Mouse (Mus musculus) ES-E14 (cell line): ENCODE results near the gene Crym. TPM values are rescaled to one million over a fixed set of nuclear protein-coding genes. Genes with fewer than 3 reads are reported as not detected.

Experiments used
- DNase-seq: peaks from one replicate; pipeline ENCODE4 v3.0.0-alpha.2; 2013; ENCODE audit warnings: low read depth, low spot score
- H3K27ac ChIP-seq: 2 replicates; pipeline ENCODE4 v1.5.1; 2012; ENCODE audit warnings: low read depth, mild to moderate bottlenecking, low read length, moderate library complexity, mixed read lengths; ENCODE audit not compliant: poor library complexity, insufficient read depth, severe bottlenecking
- H3K36me3 ChIP-seq: 2 replicates; pipeline ENCODE4 v1.6.1; 2012; ENCODE audit warnings: mild to moderate bottlenecking, low read length, moderate library complexity, mixed read lengths; ENCODE audit not compliant: control insufficient read depth, poor library complexity, insufficient read depth, severe bottlenecking
- H3K4me1 ChIP-seq, 2 experiments: fragments of 150-350 bp in 1 of 2; sonication (generic) in 1 of 2; 2 replicates each; pipeline ENCODE4 v1.6.1; 2012; ENCODE audit warnings: low read length in 2 of 2, mild to moderate bottlenecking in 1 of 2, mixed read lengths in 1 of 2; ENCODE audit not compliant: control insufficient read depth in 2 of 2, insufficient read depth in 2 of 2, poor library complexity in 1 of 2
- H3K4me3 ChIP-seq, 2 experiments: fragments of 150-350 bp in 1 of 2; sonication (generic) in 1 of 2; 2 replicates each; pipeline ENCODE4 v1.5.1; 2012; ENCODE audit warnings: low read length in 2 of 2, low read depth in 1 of 2, mild to moderate bottlenecking in 1 of 2, mixed read lengths in 1 of 2; ENCODE audit not compliant: insufficient read depth in 1 of 2, poor library complexity in 1 of 2, severe bottlenecking in 1 of 2
- H3K9ac ChIP-seq: 2 replicates; pipeline ENCODE4 v1.6.1; 2012; ENCODE audit warnings: low read depth, mild to moderate bottlenecking, low read length, mixed read lengths; ENCODE audit not compliant: poor library complexity, insufficient read depth, severe bottlenecking
- H3K9me3 ChIP-seq: fragments of 150-350 bp; sonication (generic); 2 replicates; pipeline ENCODE4 v1.6.1; 2012; ENCODE audit warnings: low read depth, mild to moderate bottlenecking, low read length; ENCODE audit not compliant: control insufficient read depth, insufficient read depth
- CHD2 ChIP-seq: IDR thresholded peaks from 2 replicates; pipeline ENCODE4 v1.6.1; 2014; ENCODE audit warnings: mild to moderate bottlenecking, low read depth, low read length, inconsistent platforms
- HCFC1 ChIP-seq: IDR thresholded peaks from 2 replicates; pipeline ENCODE4 v1.6.1; 2012; ENCODE audit warnings: low read length, inconsistent platforms, borderline replicate concordance; ENCODE audit not compliant: insufficient read depth
- MAFK ChIP-seq: IDR thresholded peaks from 2 replicates; pipeline ENCODE4 v1.6.1; 2014; ENCODE audit warnings: mild to moderate bottlenecking, low read depth, low read length, inconsistent platforms; ENCODE audit not compliant: insufficient read depth
- ZC3H11A ChIP-seq: IDR thresholded peaks from 2 replicates; pipeline ENCODE4 v1.6.1; 2012; ENCODE audit warnings: low read depth, mild to moderate bottlenecking, inconsistent platforms, low read length, borderline replicate concordance
- ZNF384 ChIP-seq: IDR thresholded peaks from 2 replicates; pipeline ENCODE4 v1.6.1; 2012; ENCODE audit warnings: low read depth, low read length, inconsistent platforms
- in situ Hi-C, 2 experiments: fragments of 600-800 bp; cut with MboI; formaldehyde crosslinking; loops; one replicate each; pipeline ENCODE4 v1.15.1; 2025; ENCODE audit warnings: low sequenced_read_pairs in 2 of 2, inconsistent platforms in 1 of 2; ENCODE audit not compliant: unreplicated experiment in 2 of 2
- total RNA-seq: library from RNA; depleted of rRNA; stranded (reverse); fragments of 300-350 nt; gene quantifications from 2 replicates; pipeline ENCODE4 v1.2.3, GENCODE M21; 2012; rRNA removed

The Crym gene
- total RNA-seq, result 3.6 and 3.7 TPM in 2 replicates

DNA sequence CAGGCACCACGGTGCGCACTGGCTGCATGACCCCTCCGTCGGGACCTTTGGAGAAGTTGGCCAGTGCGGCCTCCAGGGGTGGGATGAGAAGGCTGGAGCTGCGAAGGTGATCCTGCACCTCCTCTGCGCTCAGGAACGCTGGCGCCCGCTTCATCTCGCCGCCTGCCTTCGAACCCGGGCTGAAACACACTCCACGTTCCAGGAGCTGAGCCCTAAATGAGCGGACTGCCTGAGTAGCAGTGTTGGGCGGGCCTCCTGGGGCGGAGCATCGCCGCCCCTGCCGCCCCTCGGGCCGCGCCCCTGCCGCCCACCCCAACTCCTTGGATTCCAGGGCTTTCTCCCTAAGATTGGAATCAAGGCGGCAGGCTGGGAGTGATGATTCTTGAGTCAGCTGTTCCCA, at the start of gene Crym:
Gene Crym (minus strand): TSS at position 341 of the 400 bp plus-strand sequence.
- H3K4me3 ChIP-seq, result peak within 1 kb of the TSS; percentile 53 to 63; a peak in 3 of 4 replicates
- no peaks in the 10 kb centered on the region for H3K36me3 ChIP-seq
- H3K9ac ChIP-seq, result no peak within 1 kb of the TSS
- in situ Hi-C loops, result loop anchor here (10.0 to 25.0 kb wide), 2 partner anchors 357 to 364 kb away; no protein-coding TSS in a partner anchor
- DNase-seq, result peak; percentile 26
- H3K27ac ChIP-seq, result no peak within 1 kb of the TSS
- TF ChIP-seq ZC3H11A, result no peak
- TF ChIP-seq MAFK, result no peak
- no peak for TF ChIP-seq HCFC1
- no peak for TF ChIP-seq ZNF384
- TF ChIP-seq CHD2, result no peak
- H3K4me1 ChIP-seq, result peaks cover 0 to 2% of the 10 kb centered on the region in 2 experiments; a peak in 1 of 4 replicates
- H3K9me3 ChIP-seq, result no peaks in the 10 kb centered on the region

DNA sequence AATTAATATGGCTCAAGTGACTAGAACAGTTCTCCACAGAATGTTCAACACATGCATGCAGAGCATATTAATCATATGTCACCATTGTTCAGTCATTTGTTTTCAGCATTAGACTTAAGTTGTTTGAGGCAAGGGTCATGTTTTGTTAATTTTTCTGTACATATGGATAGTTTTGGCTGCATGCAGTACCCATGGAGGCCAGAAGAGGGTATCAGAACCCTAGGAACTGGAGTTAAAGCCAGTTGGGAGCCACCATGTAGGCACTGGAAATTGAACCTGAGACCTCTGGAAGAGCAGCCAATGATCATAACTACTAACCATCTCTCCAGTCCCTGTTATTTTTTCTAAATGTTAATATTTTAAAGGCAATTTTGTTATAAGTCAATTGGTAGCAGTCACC, 39.2 kb upstream of the Crym start:
- no peaks in the 10 kb centered on the region for H3K9me3 ChIP-seq
- TF ChIP-seq ZC3H11A (peak; percentile 85), ZNF384 (no peak)
- H3K9ac ChIP-seq, result no peak overlapping the region
- H3K4me3 ChIP-seq, result no peak overlapping the region
- no peaks in the 10 kb centered on the region for H3K4me1 ChIP-seq
- no peak overlapping the region for H3K27ac ChIP-seq
- DNase-seq, result peak; percentile 26
- in situ Hi-C loops, result loop anchor here in 1 of 2 experiments (10.0 to 25.0 kb wide), 2 partner anchors 84 to 521 kb away; partner anchors contain the start of gene Abca15
- H3K36me3 ChIP-seq, result no peaks in the 10 kb centered on the region

DNA sequence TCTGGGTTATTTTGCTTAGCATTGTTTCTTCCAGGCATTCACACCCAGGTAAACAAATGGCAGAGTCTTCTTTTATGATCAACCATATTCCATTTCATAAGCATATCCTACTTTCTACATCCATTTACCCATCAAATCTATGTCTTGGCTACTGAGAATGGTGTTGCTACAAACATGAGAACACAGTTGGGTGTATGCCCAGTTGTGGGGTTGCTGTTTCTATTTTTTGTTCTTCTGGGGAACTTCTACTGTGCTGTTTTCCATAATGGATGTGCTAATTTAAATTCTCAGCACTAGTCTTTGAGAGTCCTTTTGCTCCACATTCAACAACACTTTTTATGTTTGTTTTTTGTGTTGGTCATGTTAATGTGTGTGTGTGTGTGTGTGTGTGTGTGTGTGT, 26.6 kb upstream of the Crym start:
- Histone ChIP-seq H3K9me3 (no peaks in the 10 kb centered on the region), H3K36me3 (no peaks in the 10 kb centered on the region)
- in situ Hi-C loops, result loop anchor here in 1 of 2 experiments (25.0 kb wide), 1 partner anchor 534 kb away; no protein-coding TSS in a partner anchor

DNA sequence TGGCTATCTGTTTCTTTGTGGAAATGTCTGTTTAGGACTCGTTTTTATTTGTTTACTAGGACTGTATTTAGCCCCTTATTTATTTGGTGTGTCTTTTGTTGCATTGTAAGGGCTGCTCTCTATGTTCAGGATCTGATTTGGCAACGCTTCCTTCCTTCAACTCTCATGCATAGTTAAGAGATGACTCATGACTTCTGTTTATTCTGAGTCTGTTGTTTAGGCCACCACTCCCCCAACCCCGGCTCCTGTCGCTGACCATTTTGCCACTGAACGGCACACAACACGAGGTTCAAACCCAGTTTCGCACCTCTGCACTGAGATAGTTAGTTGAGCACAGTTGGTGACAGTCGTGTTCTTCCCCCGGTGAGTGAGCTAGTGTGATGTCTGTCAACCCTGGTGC, 4.1 kb upstream of the Crym start:
- in situ Hi-C loops, result loop anchor here (10.0 to 25.0 kb wide), 2 partner anchors 361 to 369 kb away; no protein-coding TSS in a partner anchor
- H3K4me1 ChIP-seq, result no peaks in the 10 kb centered on the region; a peak in 1 of 4 replicates

More for the DNA sequence above, 26.6 kb upstream of the Crym start:
- no peak overlapping the region for H3K27ac ChIP-seq
- TF ChIP-seq HCFC1, result no peak
- no peak for TF ChIP-seq ZC3H11A
- TF ChIP-seq CHD2, result no peak
- TF ChIP-seq MAFK, result no peak
- no peak for TF ChIP-seq ZNF384
- DNase-seq, result no peak
- H3K4me1 ChIP-seq, result no peaks in the 10 kb centered on the region
- H3K4me3 ChIP-seq, result no peak overlapping the region
- H3K9ac ChIP-seq, result no peak overlapping the region

GRCm38 (mm10) chr7:120203789-120204188, 1.9 kb upstream of the Crym start, which contains the start of gene Abca14:
Abca14 (plus strand) TSS chr7:120203961.
- TF ChIP-seq ZC3H11A (peak; percentile 99), HCFC1 (peak; percentile 36; the same call in 1 of the 2 replicates), MAFK (no peak)
- Histone ChIP-seq H3K4me1 (peaks cover 0 to 2% of the 10 kb centered on the region in 2 experiments; a peak in 1 of 4 replicates), H3K27ac (no peak within 1 kb of the TSS), H3K9me3 (no peaks in the 10 kb centered on the region), H3K4me3 (no peak within 1 kb of the TSS), H3K9ac (no peak within 1 kb of the TSS), H3K36me3 (no peaks in the 10 kb centered on the region)
- peak; percentile 63 for DNase-seq
- in situ Hi-C loops, result loop anchor here (10.0 to 25.0 kb wide), 2 partner anchors 359 to 366 kb away; no protein-coding TSS in a partner anchor

More for the DNA sequence above, 4.1 kb upstream of the Crym start:
- DNase-seq, result no peak
- Histone ChIP-seq H3K36me3 (no peaks in the 10 kb centered on the region), H3K9ac (no peak overlapping the region), H3K9me3 (no peaks in the 10 kb centered on the region), H3K4me3 (no peak overlapping the region), H3K27ac (no peak overlapping the region)
- TF ChIP-seq CHD2 (no peak), MAFK (no peak), ZC3H11A (no peak), ZNF384 (no peak), HCFC1 (no peak)
